Mouse (Mus musculus): ENCODE measurements around the gene Crot. TPM values are rescaled to one million over a fixed set of nuclear protein-coding genes. Genes with fewer than 3 reads are reported as not detected.
"Not testable (repeated sequence)": the region's sequence is repeated elsewhere in the genome, so short reads cannot be mapped to it uniquely, and the experiment has no call there.

Crot gene
- polyA plus RNA-seq, 1 experiment from 2014 or later: 35.6 TPM

DNA sequence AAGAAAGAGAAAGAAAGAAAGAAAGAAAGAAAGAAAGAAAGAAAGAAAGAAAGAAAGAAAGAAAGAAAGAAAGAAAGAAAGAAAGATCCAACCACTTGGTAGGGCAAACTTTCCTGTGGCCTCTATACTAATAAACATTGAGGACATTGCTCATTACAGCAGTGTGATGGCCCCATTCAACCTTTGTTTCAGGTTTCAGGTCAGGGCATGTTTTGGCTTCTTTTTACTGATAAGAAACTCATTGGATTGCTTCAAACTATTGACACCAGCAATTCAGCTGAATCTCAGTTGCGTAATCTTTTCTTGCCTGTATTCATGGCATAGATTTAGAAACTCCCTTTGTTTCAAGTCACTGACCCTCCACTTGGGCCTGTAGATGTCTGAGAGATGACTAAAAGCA is 13.0 kb upstream of the Crot start:
- ATAC-seq (replicated peaks; ENCODE audit: low FRiP score): no peak
- 80% methylated on average over 1 of the region's 1 CpGs for WGBS
- Histone ChIP-seq H3K4me3 (ENCODE audit: low read depth, low read length) (no peak overlapping the region), H3K27ac (ENCODE audit: low read depth, low read length) (no peak overlapping the region), H3K4me1 (replicated peaks; ENCODE audit: control insufficient read depth, insufficient read depth, low read length) (no peaks in the 10 kb centered on the region), H3K27me3 (replicated peaks; ENCODE audit: control insufficient read depth, insufficient read depth, low read length) (no peaks in the 10 kb centered on the region), H3K36me3 (ENCODE audit: control insufficient read depth, insufficient read depth, low read length) (no peaks in the 10 kb centered on the region), H3K9ac (ENCODE audit: low read depth, low read length) (no peak overlapping the region), H3K4me2 (no peak overlapping the region), H3K9me3 (ENCODE audit: control insufficient read depth, low read length) (no peaks in the 10 kb centered on the region)
- no peak for DNase-seq (ENCODE audit: low spot score)

DNA sequence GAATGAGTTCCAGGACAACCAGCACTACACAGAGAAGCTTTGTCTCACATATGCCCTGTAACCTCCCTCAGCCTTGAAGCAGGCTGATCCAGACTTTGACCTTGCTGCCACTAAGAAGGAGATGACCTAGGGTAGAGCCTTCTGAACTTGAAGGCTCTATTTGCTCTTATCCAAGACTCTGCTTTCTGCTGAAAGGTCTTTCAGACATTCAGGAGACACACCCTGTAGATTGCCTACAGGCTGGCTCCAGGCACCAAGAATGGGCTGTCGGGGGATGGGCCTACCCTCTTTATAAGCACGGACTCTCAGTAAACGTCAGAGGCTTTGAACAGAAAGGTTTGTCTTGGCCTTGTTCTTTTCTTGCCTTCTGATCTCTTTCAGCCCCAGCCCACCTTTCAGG is 9.5 kb upstream of the Crot start:
- H3K9ac ChIP-seq (ENCODE audit: low read depth, low read length); H3K4me1 ChIP-seq (replicated peaks; ENCODE audit: control insufficient read depth, insufficient read depth, low read length); H3K27me3 ChIP-seq (replicated peaks; ENCODE audit: control insufficient read depth, insufficient read depth, low read length); H3K9me3 ChIP-seq (ENCODE audit: control insufficient read depth, low read length); DNase-seq (ENCODE audit: low spot score); H3K4me3 ChIP-seq (ENCODE audit: low read depth, low read length); H3K27ac ChIP-seq (ENCODE audit: low read depth, low read length); ATAC-seq (replicated peaks; ENCODE audit: low FRiP score); H3K4me2 ChIP-seq; H3K36me3 ChIP-seq (ENCODE audit: control insufficient read depth, insufficient read depth, low read length): not testable (repeated sequence)
- WGBS: 65% methylated on average over 3 of the region's 3 CpGs

- H3K4me2 ChIP-seq; H3K36me3 ChIP-seq (ENCODE audit: control insufficient read depth, insufficient read depth, low read length); H3K4me3 ChIP-seq (ENCODE audit: low read depth, low read length); H3K27ac ChIP-seq (ENCODE audit: low read depth, low read length); H3K4me1 ChIP-seq (replicated peaks; ENCODE audit: control insufficient read depth, insufficient read depth, low read length); DNase-seq (ENCODE audit: low spot score); H3K27me3 ChIP-seq (replicated peaks; ENCODE audit: control insufficient read depth, insufficient read depth, low read length); ATAC-seq (replicated peaks; ENCODE audit: low FRiP score); H3K9me3 ChIP-seq (ENCODE audit: control insufficient read depth, low read length); H3K9ac ChIP-seq (ENCODE audit: low read depth, low read length): not testable (repeated sequence)
- 61% methylated on average over 7 of the region's 7 CpGs for WGBS
Measured at GRCm38 (mm10) chr5:9000006-9000405, 2.9 kb upstream of the Crot start.

- H3K36me3 ChIP-seq (ENCODE audit: control insufficient read depth, insufficient read depth, low read length): no peaks in the 10 kb centered on the region
- peak overlapping the region; percentile 25; the same call in 1 of the 2 replicates for H3K27ac ChIP-seq (ENCODE audit: low read depth, low read length)
- no peak overlapping the region for H3K4me3 ChIP-seq (ENCODE audit: low read depth, low read length)
- peaks cover 6% of the 10 kb centered on the region for H3K4me1 ChIP-seq (replicated peaks; ENCODE audit: control insufficient read depth, insufficient read depth, low read length)
- ATAC-seq (replicated peaks; ENCODE audit: low FRiP score) (no peak), DNase-seq (ENCODE audit: low spot score) (no peak)
- H3K27me3 ChIP-seq (replicated peaks; ENCODE audit: control insufficient read depth, insufficient read depth, low read length): no peaks in the 10 kb centered on the region
- no peak overlapping the region for H3K4me2 ChIP-seq
- no peak overlapping the region for H3K9ac ChIP-seq (ENCODE audit: low read depth, low read length)
- no peaks in the 10 kb centered on the region for H3K9me3 ChIP-seq (ENCODE audit: control insufficient read depth, low read length)
- 52% methylated on average over 4 of the region's 4 CpGs for WGBS
Measured at GRCm38 (mm10) chr5:8999108-8999507, 2.0 kb upstream of the Crot start.

- Histone ChIP-seq H3K27ac (ENCODE audit: low read depth, low read length) (peak overlapping the region; percentile 81), H3K36me3 (ENCODE audit: control insufficient read depth, insufficient read depth, low read length) (no peaks in the 10 kb centered on the region; the same call in 1 of the 2 replicates), H3K9me3 (ENCODE audit: control insufficient read depth, low read length) (no peaks in the 10 kb centered on the region), H3K27me3 (replicated peaks; ENCODE audit: control insufficient read depth, insufficient read depth, low read length) (no peaks in the 10 kb centered on the region), H3K9ac (ENCODE audit: low read depth, low read length) (peak overlapping the region; percentile 72), H3K4me1 (replicated peaks; ENCODE audit: control insufficient read depth, insufficient read depth, low read length) (peaks cover 6% of the 10 kb centered on the region), H3K4me2 (peak overlapping the region; percentile 89), H3K4me3 (ENCODE audit: low read depth, low read length) (peak overlapping the region; percentile 79)
- ATAC-seq (replicated peaks; ENCODE audit: low FRiP score) (peak; percentile 21), DNase-seq (ENCODE audit: low spot score) (no peak)
- 9% methylated on average over 8 of the region's 8 CpGs for WGBS
Measured at GRCm38 (mm10) chr5:8997513-8997895, 380 bp upstream of the Crot start.

DNA sequence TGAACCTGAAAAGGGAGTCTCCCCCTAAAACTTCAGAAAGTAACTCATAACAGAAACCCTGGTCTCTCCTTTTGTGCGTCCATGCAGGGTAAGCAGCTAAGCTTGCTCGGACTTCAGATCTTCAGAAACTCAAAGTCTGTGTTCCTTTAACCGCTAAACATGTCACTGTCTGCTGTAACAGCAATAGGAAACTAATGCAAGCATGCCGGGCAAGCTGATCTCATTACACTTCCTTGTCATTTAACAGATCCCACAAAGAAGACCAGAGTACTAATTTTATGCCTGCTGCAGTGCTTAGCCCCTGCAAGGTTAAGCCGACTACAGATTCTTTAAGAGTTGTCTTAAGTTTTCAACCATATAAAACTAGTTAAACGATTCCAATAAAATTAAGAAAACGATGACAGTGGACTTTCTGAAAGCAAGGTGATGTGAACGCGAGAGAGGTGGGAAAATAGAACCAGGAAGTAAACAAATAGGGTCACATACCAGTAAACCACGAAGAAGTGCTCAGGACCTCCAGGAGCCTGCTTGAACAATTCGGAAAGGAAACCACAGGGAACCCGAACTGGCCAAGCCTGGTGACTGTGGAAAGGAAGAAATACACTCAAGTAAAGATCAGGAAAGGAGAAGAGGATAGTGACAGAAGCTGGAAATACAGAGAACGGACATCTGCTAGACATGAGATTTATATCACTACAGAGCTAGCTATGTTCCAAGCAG is 998 bp downstream of the Crot start:
- Histone ChIP-seq H3K36me3 (ENCODE audit: control insufficient read depth, insufficient read depth, low read length) (peaks cover 7% of the 10 kb centered on the region; the same call in 1 of the 2 replicates), H3K9me3 (ENCODE audit: control insufficient read depth, low read length) (no peaks in the 10 kb centered on the region), H3K27me3 (replicated peaks; ENCODE audit: control insufficient read depth, insufficient read depth, low read length) (no peaks in the 10 kb centered on the region), H3K4me2 (peak overlapping the region; percentile 89), H3K4me1 (replicated peaks; ENCODE audit: control insufficient read depth, insufficient read depth, low read length) (peaks cover 6% of the 10 kb centered on the region), H3K9ac (ENCODE audit: low read depth, low read length) (peak overlapping the region; percentile 72), H3K4me3 (ENCODE audit: low read depth, low read length) (peak overlapping the region; percentile 79), H3K27ac (ENCODE audit: low read depth, low read length) (peak overlapping the region; percentile 81)
- 12% methylated on average over 13 of the region's 13 CpGs for WGBS
- ATAC-seq (replicated peaks; ENCODE audit: low FRiP score): no peak
- no peak for DNase-seq (ENCODE audit: low spot score)

GRCm38 (mm10) chr5:8991626-8992025 is 5.5 kb downstream of the Crot start:
- no peak for ATAC-seq (replicated peaks; ENCODE audit: low FRiP score)
- Histone ChIP-seq H3K27ac (ENCODE audit: low read depth, low read length) (no peak overlapping the region), H3K36me3 (ENCODE audit: control insufficient read depth, insufficient read depth, low read length) (peaks cover 16% of the 10 kb centered on the region; the same call in 1 of the 2 replicates), H3K27me3 (replicated peaks; ENCODE audit: control insufficient read depth, insufficient read depth, low read length) (no peaks in the 10 kb centered on the region), H3K9ac (ENCODE audit: low read depth, low read length) (no peak overlapping the region), H3K4me2 (no peak overlapping the region), H3K4me1 (replicated peaks; ENCODE audit: control insufficient read depth, insufficient read depth, low read length) (peaks cover 6% of the 10 kb centered on the region), H3K4me3 (ENCODE audit: low read depth, low read length) (no peak overlapping the region), H3K9me3 (ENCODE audit: control insufficient read depth, low read length) (no peaks in the 10 kb centered on the region)
- 88% methylated on average over 16 of the region's 16 CpGs for WGBS
- DNase-seq (ENCODE audit: low spot score): no peak

GRCm38 (mm10) chr5:8990526-8990925 is 6.6 kb downstream of the Crot start:
- ATAC-seq (replicated peaks; ENCODE audit: low FRiP score): no peak
- DNase-seq (ENCODE audit: low spot score): no peak
- Histone ChIP-seq H3K9me3 (ENCODE audit: control insufficient read depth, low read length) (no peaks in the 10 kb centered on the region), H3K4me2 (no peak overlapping the region), H3K27ac (ENCODE audit: low read depth, low read length) (no peak overlapping the region), H3K27me3 (replicated peaks; ENCODE audit: control insufficient read depth, insufficient read depth, low read length) (no peaks in the 10 kb centered on the region), H3K4me3 (ENCODE audit: low read depth, low read length) (no peak overlapping the region), H3K4me1 (replicated peaks; ENCODE audit: control insufficient read depth, insufficient read depth, low read length) (peaks cover under 1% of the 10 kb centered on the region; the same call in 1 of the 2 replicates), H3K9ac (ENCODE audit: low read depth, low read length) (no peak overlapping the region), H3K36me3 (ENCODE audit: control insufficient read depth, insufficient read depth, low read length) (peaks cover 16% of the 10 kb centered on the region; the same call in 1 of the 2 replicates)
- 88% methylated on average over 13 of the region's 13 CpGs for WGBS

- Histone ChIP-seq H3K27me3 (replicated peaks; ENCODE audit: control insufficient read depth, insufficient read depth, low read length) (no peaks in the 10 kb centered on the region), H3K4me3 (ENCODE audit: low read depth, low read length) (no peak overlapping the region)
- ATAC-seq (replicated peaks; ENCODE audit: low FRiP score): no peak
Measured at GRCm38 (mm10) chr5:8987925-8988324, 9.2 kb downstream of the Crot start.

More at GRCm38 (mm10) chr5:8987925-8988324, 9.2 kb downstream of the Crot start:
- Histone ChIP-seq H3K36me3 (ENCODE audit: control insufficient read depth, insufficient read depth, low read length) (peaks cover 18% of the 10 kb centered on the region; the same call in 1 of the 2 replicates), H3K4me2 (no peak overlapping the region), H3K4me1 (replicated peaks; ENCODE audit: control insufficient read depth, insufficient read depth, low read length) (no peaks in the 10 kb centered on the region), H3K9me3 (ENCODE audit: control insufficient read depth, low read length) (no peaks in the 10 kb centered on the region), H3K27ac (ENCODE audit: low read depth, low read length) (no peak overlapping the region), H3K9ac (ENCODE audit: low read depth, low read length) (no peak overlapping the region)
- 87% methylated on average over 5 of the region's 5 CpGs for WGBS
- no peak for DNase-seq (ENCODE audit: low spot score)
